Mouse (Mus musculus) neural tube, embryonic 13.5 days (tissue): ENCODE results near the gene Rmi2. TPM values are rescaled to one million over a fixed set of nuclear protein-coding genes. Genes with fewer than 3 reads are reported as not detected.
A peak's percentile ranks its signal among the peaks of the same experiment; 100 is the strongest.
"Not testable (repeated sequence)": the region's sequence is repeated elsewhere in the genome, so short reads cannot be mapped to it uniquely, and the experiment has no call there.

Experiments used
- ATAC-seq: fragments of 200-750 bp; cut with Nextera tagmentation; 2 replicates; pipeline ENCODE4 v1.8.0; 2017; ENCODE audit warnings: low read depth, mild to moderate bottlenecking, moderate TSS enrichment, moderate library complexity
- H3K27ac ChIP-seq: fragments of 300-500 bp; sonication (generic); replicated peaks from 2 replicates; pipeline ENCODE4 v1.5.1; 2015; ENCODE audit warnings: moderate library complexity, mild to moderate bottlenecking, inconsistent platforms
- H3K27me3 ChIP-seq: fragments of 300-500 bp; sonication (generic); 2 replicates; pipeline ENCODE4 v1.6.1; 2015; ENCODE audit warnings: mild to moderate bottlenecking, inconsistent platforms
- H3K36me3 ChIP-seq: fragments of 300-500 bp; sonication (generic); 2 replicates; pipeline ENCODE4 v1.6.1; 2015; ENCODE audit warnings: mild to moderate bottlenecking, inconsistent platforms
- H3K4me1 ChIP-seq: fragments of 300-500 bp; sonication (generic); replicated peaks from 2 replicates; pipeline ENCODE4 v1.6.1; 2015; ENCODE audit warnings: inconsistent platforms
- H3K4me2 ChIP-seq: fragments of 300-500 bp; sonication (generic); 2 replicates; pipeline ENCODE4 v1.6.1; 2015; ENCODE audit warnings: inconsistent platforms, mild to moderate bottlenecking, moderate library complexity
- H3K4me3 ChIP-seq: fragments of 300-500 bp; sonication (generic); 2 replicates; pipeline ENCODE4 v1.5.1; 2015; ENCODE audit warnings: mild to moderate bottlenecking, inconsistent platforms
- H3K9ac ChIP-seq: fragments of 300-500 bp; sonication (generic); 2 replicates; pipeline ENCODE4 v1.6.1; 2015; ENCODE audit warnings: moderate library complexity, mild to moderate bottlenecking, inconsistent platforms
- H3K9me3 ChIP-seq: fragments of 300-500 bp; sonication (generic); 2 replicates; pipeline ENCODE4 v1.6.1; 2016; ENCODE audit warnings: inconsistent platforms
- WGBS: fragments of 180-500 bp; shearing (Covaris S2); methylation state at CpG from one replicate; pipeline ENCODE4 v1.1.7; 2015; 5-methylcytosine and 5-hydroxymethylcytosine counted together
- polyA plus RNA-seq: library from polyadenylated mRNA; unstranded; fragments of >200 nt; fragmentation: Nextera tagmentation; extraction: Ambion mirVana; gene quantifications from 2 replicates; pipeline ENCODE4 v1.2.1, GENCODE M21; 2015

Rmi2 gene
- polyA plus RNA-seq, result 0.55 and 0.68 TPM in 2 replicates

GRCm38 (mm10) chr16:10834911-10835587 is at the start of gene Rmi2:
Rmi2 (plus strand) TSS chr16:10835059.
- Histone ChIP-seq H3K4me1 (peaks cover 22% of the 10 kb centered on the region), H3K9ac (peak within 1 kb of the TSS; percentile 73), H3K27me3 (no peaks in the 10 kb centered on the region), H3K9me3 (no peaks in the 10 kb centered on the region), H3K4me3 (peak within 1 kb of the TSS; percentile 80), H3K27ac (no peak within 1 kb of the TSS), H3K36me3 (no peaks in the 10 kb centered on the region), H3K4me2 (peak within 1 kb of the TSS; percentile 94)
- ATAC-seq, result peak; percentile 90
- WGBS, result 1% methylated on average over 38 of the region's 69 CpGs

GRCm38 (mm10) chr16:10785371-10786231 is 49.3 kb upstream of the Rmi2 start, which contains the start of gene Socs1:
Socs1 (minus strand) TSS chr16:10785536.
- H3K27ac ChIP-seq, result peak within 1 kb of the TSS; percentile 89
- no peaks in the 10 kb centered on the region for H3K36me3 ChIP-seq
- peaks cover 45% of the 10 kb centered on the region for H3K4me1 ChIP-seq
- H3K4me2 ChIP-seq, result peak within 1 kb of the TSS; percentile 99
- peak; percentile 90 for ATAC-seq
- H3K9me3 ChIP-seq, result no peaks in the 10 kb centered on the region
- H3K27me3 ChIP-seq, result peaks cover 24% of the 10 kb centered on the region
- H3K9ac ChIP-seq, result peak within 1 kb of the TSS; percentile 80
- peak within 1 kb of the TSS; percentile 68 for H3K4me3 ChIP-seq
- WGBS, result under 1% methylated on average over 59 of the region's 59 CpGs

- peak; percentile 37 for ATAC-seq
- Histone ChIP-seq H3K27ac (peak overlapping the region; percentile 89), H3K27me3 (peaks cover 24% of the 10 kb centered on the region), H3K9me3 (no peaks in the 10 kb centered on the region), H3K4me1 (peaks cover 45% of the 10 kb centered on the region), H3K4me2 (peak overlapping the region; percentile 99), H3K9ac (peak overlapping the region; percentile 80), H3K36me3 (no peaks in the 10 kb centered on the region), H3K4me3 (peak overlapping the region; percentile 68)
- WGBS, result 3% methylated on average over 9 of the region's 9 CpGs
Observed at GRCm38 (mm10) chr16:10786288-10786687, 48.6 kb upstream of the Rmi2 start.

- Histone ChIP-seq H3K9ac (0 out of 2 replicates have a peak overlapping the region, but pooled peaks have one; percentile 80), H3K27me3 (peaks cover 24% of the 10 kb centered on the region), H3K36me3 (no peaks in the 10 kb centered on the region), H3K4me3 (no peak overlapping the region), H3K9me3 (no peaks in the 10 kb centered on the region), H3K27ac (no peak overlapping the region), H3K4me1 (peaks cover 43% of the 10 kb centered on the region), H3K4me2 (peak overlapping the region; percentile 99; the same call in 1 of the 2 replicates)
- no peak for ATAC-seq
- 64% methylated on average over 4 of the region's 4 CpGs for WGBS
Observed at GRCm38 (mm10) chr16:10786782-10787547, 47.9 kb upstream of the Rmi2 start.

- Histone ChIP-seq H3K9me3 (no peaks in the 10 kb centered on the region), H3K36me3 (no peaks in the 10 kb centered on the region), H3K27me3 (peaks cover 21% of the 10 kb centered on the region), H3K27ac (no peak overlapping the region), H3K4me2 (no peak overlapping the region), H3K4me1 (peaks cover 36% of the 10 kb centered on the region), H3K4me3 (no peak overlapping the region), H3K9ac (no peak overlapping the region)
- 87% methylated on average over 7 of the region's 7 CpGs for WGBS
- no peak for ATAC-seq
Observed at GRCm38 (mm10) chr16:10787548-10788058, 47.3 kb upstream of the Rmi2 start.

GRCm38 (mm10) chr16:10788271-10788670 is 46.6 kb upstream of the Rmi2 start, which contains the start of gene Tnp2:
Tnp2 (minus strand) TSS chr16:10788660.
- no peak within 1 kb of the TSS for H3K4me2 ChIP-seq
- H3K4me1 ChIP-seq, result peaks cover 30% of the 10 kb centered on the region
- ATAC-seq, result no peak
- H3K9ac ChIP-seq, result no peak within 1 kb of the TSS
- H3K27ac ChIP-seq, result no peak within 1 kb of the TSS
- H3K36me3 ChIP-seq, result no peaks in the 10 kb centered on the region
- H3K27me3 ChIP-seq, result peaks cover 14% of the 10 kb centered on the region
- H3K9me3 ChIP-seq, result no peaks in the 10 kb centered on the region
- 53% methylated on average over 16 of the region's 16 CpGs for WGBS
- H3K4me3 ChIP-seq, result no peak within 1 kb of the TSS

- Histone ChIP-seq H3K36me3 (no peaks in the 10 kb centered on the region), H3K9ac (no peak overlapping the region), H3K4me3 (no peak overlapping the region), H3K9me3 (no peaks in the 10 kb centered on the region), H3K27ac (no peak overlapping the region), H3K4me1 (peaks cover 24% of the 10 kb centered on the region), H3K27me3 (peaks cover 9% of the 10 kb centered on the region), H3K4me2 (no peak overlapping the region)
- ATAC-seq, result no peak
- WGBS, result 43% methylated on average over 4 of the region's 4 CpGs
Observed at GRCm38 (mm10) chr16:10788866-10789265, 46.0 kb upstream of the Rmi2 start.

GRCm38 (mm10) chr16:10790702-10791101 is 44.2 kb upstream of the Rmi2 start, which contains the start of gene Prm3:
Prm3 (minus strand) TSS chr16:10790914.
- no peak within 1 kb of the TSS for H3K9ac ChIP-seq
- 77% methylated on average over 9 of the region's 9 CpGs for WGBS
- no peak within 1 kb of the TSS for H3K4me2 ChIP-seq
- peaks cover 13% of the 10 kb centered on the region for H3K4me1 ChIP-seq
- no peak for ATAC-seq
- peaks cover 6% of the 10 kb centered on the region for H3K27me3 ChIP-seq
- no peaks in the 10 kb centered on the region for H3K9me3 ChIP-seq
- H3K36me3 ChIP-seq, result no peaks in the 10 kb centered on the region
- no peak within 1 kb of the TSS for H3K4me3 ChIP-seq
- no peak within 1 kb of the TSS for H3K27ac ChIP-seq

- 80% methylated on average over 6 of the region's 6 CpGs for WGBS
- H3K4me1 ChIP-seq, result no peaks in the 10 kb centered on the region
- H3K4me2 ChIP-seq, result no peak within 1 kb of the TSS
- H3K4me3 ChIP-seq, result no peak within 1 kb of the TSS
- H3K36me3 ChIP-seq, result no peaks in the 10 kb centered on the region
- no peaks in the 10 kb centered on the region for H3K9me3 ChIP-seq
- ATAC-seq, result no peak
- no peak within 1 kb of the TSS for H3K9ac ChIP-seq
- peaks cover 23% of the 10 kb centered on the region for H3K27me3 ChIP-seq
- H3K27ac ChIP-seq, result no peak within 1 kb of the TSS
Observed at GRCm38 (mm10) chr16:10796034-10796433, 38.8 kb upstream of the Rmi2 start, which contains the start of gene Prm2. Prm2 (minus strand) TSS chr16:10796134.

GRCm38 (mm10) chr16:10802420-10802819 is 32.4 kb upstream of the Rmi2 start:
- not testable (repeated sequence) for H3K9me3 ChIP-seq, H3K36me3 ChIP-seq, H3K27me3 ChIP-seq, H3K4me2 ChIP-seq, H3K4me1 ChIP-seq, ATAC-seq, H3K27ac ChIP-seq, H3K4me3 ChIP-seq, H3K9ac ChIP-seq
- 86% methylated on average over 3 of the region's 3 CpGs for WGBS

- Histone ChIP-seq H3K27me3 (no peaks in the 10 kb centered on the region), H3K36me3 (no peaks in the 10 kb centered on the region), H3K9me3 (no peaks in the 10 kb centered on the region), H3K4me1 (0 out of 2 replicates have a peak, but pooled peaks cover 6% of the 10 kb centered on the region), H3K9ac (no peak within 1 kb of the TSS), H3K4me2 (no peak within 1 kb of the TSS), H3K4me3 (no peak within 1 kb of the TSS), H3K27ac (no peak within 1 kb of the TSS)
- no peak for ATAC-seq
- 75% methylated on average over 10 of the region's 10 CpGs for WGBS
Observed at GRCm38 (mm10) chr16:10805789-10806527, 28.9 kb upstream of the Rmi2 start, which contains the start of gene Prm1. Prm1 (minus strand) TSS chr16:10805839.
